Mouse (Mus musculus) ovary, adult 10 weeks (tissue): ENCODE measurements around the gene Ing2. TPM values are rescaled to one million over a fixed set of nuclear protein-coding genes. Genes with fewer than 3 reads are reported as not detected.

Experiments used
- polyA plus RNA-seq: library from polyadenylated mRNA; stranded (reverse); fragments of 350-450 nt; fragmentation: Illumina TruSeq; extraction: RNeasy Lipid Tissue Mini Kit (QIAGEN cat#74804); gene quantifications from one replicate; pipeline ENCODE4 v1.2.3, GENCODE M21; 2014

Gene Ing2
- polyA plus RNA-seq: 20.7 TPM

GRCm38 (mm10) chr8:47674777-47675710 lies at the start of gene Ing2:
Gene Ing2, minus strand, starts transcription at chr8:47675556.

GRCm38 (mm10) chr8:47713761-47714745 lies 38.7 kb upstream of the Ing2 start, which contains the start of gene Cdkn2aip:
Gene Cdkn2aip, minus strand, starts transcription at chr8:47713932.

Other genes starting within 250 kb of the Ing2 start
- 16.1 TPM for gene Stox2, start 229.2 kb downstream of the Ing2 start, polyA plus RNA-seq
- 36.5 TPM for gene Trappc11, start 142.1 kb downstream of the Ing2 start, polyA plus RNA-seq
- 43.6 TPM for gene Rwdd4a, start 141.9 kb downstream of the Ing2 start, polyA plus RNA-seq
- gene Cdkn2aip, start 38.4 kb upstream of the Ing2 start, polyA plus RNA-seq: 26.0 TPM
- not detected for gene Cldn24, start 146.6 kb upstream of the Ing2 start, polyA plus RNA-seq
- gene Cldn22, start 148.9 kb upstream of the Ing2 start, polyA plus RNA-seq: 2.0 TPM